Mouse (Mus musculus) hindbrain, embryonic 10.5 days (tissue): ENCODE measurements around the gene Gm38100. TPM values are rescaled to one million over a fixed set of nuclear protein-coding genes. Genes with fewer than 3 reads are reported as not detected.

Source experiments
- DNase-seq: peaks from one replicate; pipeline ENCODE4 v3.0.0-alpha.2; 2017; ENCODE audit warnings: low spot score
- H3K27ac ChIP-seq: fragments of 300-500 bp; sonication (generic); 2 replicates; pipeline ENCODE4 v1.5.1; 2016; ENCODE audit warnings: mild to moderate bottlenecking, moderate library complexity
- H3K27me3 ChIP-seq: fragments of 300-500 bp; sonication (generic); 2 replicates; pipeline ENCODE4 v1.6.1; 2016; ENCODE audit warnings: mild to moderate bottlenecking; ENCODE audit not compliant: poor library complexity, insufficient read depth, severe bottlenecking
- H3K36me3 ChIP-seq: fragments of 300-500 bp; sonication (generic); 2 replicates; pipeline ENCODE4 v1.6.1; 2016; ENCODE audit warnings: mild to moderate bottlenecking, moderate library complexity
- H3K4me1 ChIP-seq: fragments of 300-500 bp; sonication (generic); replicated peaks from 2 replicates; pipeline ENCODE4 v1.6.1; 2016; ENCODE audit warnings: mild to moderate bottlenecking
- H3K4me3 ChIP-seq: fragments of 300-500 bp; sonication (generic); 2 replicates; pipeline ENCODE4 v1.5.1; 2016; ENCODE audit warnings: mild to moderate bottlenecking, moderate library complexity
- H3K9me3 ChIP-seq: fragments of 300-500 bp; sonication (generic); 2 replicates; pipeline ENCODE4 v1.6.1; 2016; ENCODE audit warnings: mild to moderate bottlenecking, moderate library complexity
- WGBS: fragments of 180-500 bp; shearing (Covaris S2); methylation state at CpG from one replicate; pipeline ENCODE4 v1.1.7; 2016; 5-methylcytosine and 5-hydroxymethylcytosine counted together
- polyA plus RNA-seq: library from polyadenylated mRNA; unstranded; fragments of >200 nt; fragmentation: Nextera tagmentation; extraction: Ambion mirVana; gene quantifications from 2 replicates; pipeline ENCODE4 v1.2.1, GENCODE M21; 2016

Gene Gm38100
- polyA plus RNA-seq, 1 experiment from 2014 or later, result 0.18 TPM

DNA sequence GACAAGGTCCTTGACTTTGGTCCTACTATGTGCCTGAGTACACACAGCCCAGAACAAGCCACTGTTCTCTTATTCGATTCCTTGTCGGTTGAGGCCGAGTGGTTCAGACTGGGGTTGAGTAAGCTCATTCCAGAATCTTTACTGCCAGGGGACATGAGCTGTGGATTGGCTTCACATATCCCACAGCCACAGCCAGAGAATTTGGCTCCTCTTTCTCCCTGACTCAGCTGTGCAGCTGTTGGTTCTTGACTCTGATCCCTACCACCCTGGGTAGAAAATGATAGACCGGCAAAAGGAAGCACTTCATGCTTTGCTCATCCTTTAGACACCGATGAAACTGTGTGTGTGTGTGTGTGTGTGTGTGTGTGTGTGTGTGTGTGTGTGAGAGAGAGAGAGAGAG is 11.3 kb downstream of the Gm38100 start:
- Histone ChIP-seq H3K4me3 (no peak overlapping the region), H3K9me3 (no peaks in the 10 kb centered on the region), H3K4me1 (no peaks in the 10 kb centered on the region), H3K36me3 (no peaks in the 10 kb centered on the region), H3K27me3 (no peaks in the 10 kb centered on the region), H3K27ac (no peak overlapping the region)
- 94% methylated on average over 5 of the region's 5 CpGs for WGBS
- no peak for DNase-seq

- no peaks in the 10 kb centered on the region for H3K36me3 ChIP-seq
- H3K4me1 ChIP-seq, result no peaks in the 10 kb centered on the region
- no peaks in the 10 kb centered on the region for H3K27me3 ChIP-seq
- 12% methylated on average over 11 of the region's 11 CpGs for WGBS
- no peaks in the 10 kb centered on the region for H3K9me3 ChIP-seq
- peak overlapping the region; percentile 33 for H3K4me3 ChIP-seq
- no peak overlapping the region for H3K27ac ChIP-seq
- peak; percentile 65 for DNase-seq
These were observed 16.2 kb downstream of the Gm38100 start for GRCm38 (mm10) chr1:175936282-175936737.

GRCm38 (mm10) chr1:175938731-175939130 is 18.6 kb downstream of the Gm38100 start:
- WGBS, result 77% methylated on average over 3 of the region's 3 CpGs
- H3K27ac ChIP-seq, result no peak overlapping the region
- H3K4me1 ChIP-seq, result no peaks in the 10 kb centered on the region
- no peak overlapping the region for H3K4me3 ChIP-seq
- H3K36me3 ChIP-seq, result no peaks in the 10 kb centered on the region
- H3K9me3 ChIP-seq, result no peaks in the 10 kb centered on the region
- no peak for DNase-seq
- H3K27me3 ChIP-seq, result no peaks in the 10 kb centered on the region

GRCm38 (mm10) chr1:175943168-175943567 is 23.0 kb downstream of the Gm38100 start:
- Histone ChIP-seq H3K9me3 (no peaks in the 10 kb centered on the region), H3K36me3 (no peaks in the 10 kb centered on the region), H3K4me3 (no peak overlapping the region), H3K4me1 (no peaks in the 10 kb centered on the region), H3K27ac (no peak overlapping the region), H3K27me3 (no peaks in the 10 kb centered on the region)
- WGBS, result 91% methylated on average over 7 of the region's 7 CpGs
- DNase-seq, result no peak

DNA sequence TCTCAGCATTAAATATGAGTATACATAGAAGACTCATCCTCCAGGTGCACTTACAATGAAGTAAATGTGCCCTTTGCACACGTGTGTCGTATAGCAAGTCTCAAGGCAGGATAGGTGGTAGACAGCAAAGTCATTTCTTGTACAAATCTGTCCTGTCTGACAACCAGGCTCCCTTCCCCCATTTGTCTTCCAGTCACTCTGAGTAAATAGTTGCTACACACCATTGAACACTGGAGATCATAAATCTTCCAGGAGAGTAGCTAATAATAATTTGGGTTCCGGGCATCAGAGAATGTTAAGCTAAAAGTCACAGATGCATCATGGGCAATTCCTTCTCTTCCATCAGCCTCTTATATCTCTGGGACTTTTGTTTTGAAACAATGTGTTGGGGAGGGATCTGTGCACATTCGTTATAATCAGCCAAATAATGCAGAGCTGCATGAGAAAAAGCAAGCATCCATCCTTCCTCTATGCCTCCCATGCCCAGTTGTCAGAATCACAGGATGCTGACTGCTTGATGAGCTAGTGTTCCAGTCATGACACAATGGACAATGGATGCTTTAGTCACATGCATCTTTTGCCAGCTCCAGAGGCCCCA is 26.7 kb downstream of the Gm38100 start:
- Histone ChIP-seq H3K36me3 (no peaks in the 10 kb centered on the region), H3K27ac (no peak overlapping the region), H3K4me1 (no peaks in the 10 kb centered on the region), H3K27me3 (no peaks in the 10 kb centered on the region), H3K4me3 (no peak overlapping the region), H3K9me3 (no peaks in the 10 kb centered on the region)
- WGBS, result 82% methylated on average over 4 of the region's 4 CpGs
- DNase-seq, result no peak

GRCm38 (mm10) chr1:175950421-175950820 is 30.3 kb downstream of the Gm38100 start:
- H3K27ac ChIP-seq, result no peak overlapping the region
- H3K4me1 ChIP-seq, result no peaks in the 10 kb centered on the region
- no peaks in the 10 kb centered on the region for H3K36me3 ChIP-seq
- no peak for DNase-seq
- no peak overlapping the region for H3K4me3 ChIP-seq
- no peaks in the 10 kb centered on the region for H3K9me3 ChIP-seq
- no peaks in the 10 kb centered on the region for H3K27me3 ChIP-seq
- 74% methylated on average over 3 of the region's 3 CpGs for WGBS

DNA sequence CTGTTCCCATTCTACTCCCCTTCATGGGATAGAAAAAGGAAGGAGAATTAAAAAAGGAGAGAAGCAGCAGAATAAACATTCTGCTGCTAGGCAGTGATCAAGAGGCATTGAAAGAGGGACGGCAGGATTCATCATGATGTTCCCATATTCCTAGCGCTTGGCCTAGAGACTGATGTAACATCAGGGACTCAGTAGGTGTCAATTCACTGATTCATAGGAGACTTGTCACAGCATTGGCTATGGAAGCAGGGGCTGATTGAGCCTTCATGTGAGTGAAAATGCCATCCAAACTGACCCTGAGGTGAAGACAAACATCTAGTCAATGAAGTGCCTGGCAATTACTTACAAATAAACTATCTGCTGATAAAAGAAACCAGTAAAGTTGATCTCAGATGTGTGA is 30.7 kb downstream of the Gm38100 start:
- DNase-seq, result no peak
- H3K4me3 ChIP-seq, result no peak overlapping the region
- H3K36me3 ChIP-seq, result no peaks in the 10 kb centered on the region
- H3K27ac ChIP-seq, result no peak overlapping the region
- H3K4me1 ChIP-seq, result no peaks in the 10 kb centered on the region
- H3K27me3 ChIP-seq, result no peaks in the 10 kb centered on the region
- WGBS, result 88% methylated on average over 2 of the region's 2 CpGs
- no peaks in the 10 kb centered on the region for H3K9me3 ChIP-seq

GRCm38 (mm10) chr1:175961786-175962185 is 41.7 kb downstream of the Gm38100 start:
- Histone ChIP-seq H3K4me3 (no peak overlapping the region), H3K27me3 (no peaks in the 10 kb centered on the region), H3K27ac (no peak overlapping the region), H3K36me3 (no peaks in the 10 kb centered on the region), H3K4me1 (no peaks in the 10 kb centered on the region), H3K9me3 (no peaks in the 10 kb centered on the region)
- 92% methylated on average over 2 of the region's 2 CpGs for WGBS
- no peak for DNase-seq

GRCm38 (mm10) chr1:175967004-175967745 is 47.0 kb downstream of the Gm38100 start:
- H3K4me1 ChIP-seq, result no peaks in the 10 kb centered on the region
- H3K27me3 ChIP-seq, result no peaks in the 10 kb centered on the region
- no peaks in the 10 kb centered on the region for H3K9me3 ChIP-seq
- H3K36me3 ChIP-seq, result no peaks in the 10 kb centered on the region
- H3K4me3 ChIP-seq, result no peak overlapping the region
- no peak overlapping the region for H3K27ac ChIP-seq
- WGBS, result 87% methylated on average over 5 of the region's 5 CpGs
- no peak for DNase-seq

GRCm38 (mm10) chr1:175970710-175971109 is 50.6 kb downstream of the Gm38100 start:
- 81% methylated on average over 5 of the region's 5 CpGs for WGBS
- Histone ChIP-seq H3K4me1 (no peaks in the 10 kb centered on the region), H3K27me3 (no peaks in the 10 kb centered on the region), H3K27ac (no peak overlapping the region), H3K36me3 (no peaks in the 10 kb centered on the region), H3K4me3 (no peak overlapping the region), H3K9me3 (no peaks in the 10 kb centered on the region)
- no peak for DNase-seq

Other genes with a start within 250 kb of the Gm38100 start
- 14.3 and 14.7 TPM in 2 replicates for gene Opn3, start 227.6 kb upstream of the Gm38100 start, polyA plus RNA-seq
- gene Chml, start 227.4 kb upstream of the Gm38100 start, polyA plus RNA-seq, result 4.3 and 6.3 TPM in 2 replicates
- gene Wdr64, start 221.7 kb upstream of the Gm38100 start, polyA plus RNA-seq, result not detected in 2 replicates
- gene Exo1, start 39.7 kb upstream of the Gm38100 start, polyA plus RNA-seq, result 85.3 and 130 TPM in 2 replicates
- 0.63 and 0.73 TPM in 2 replicates for gene Rbm8a2, start 58.8 kb downstream of the Gm38100 start, polyA plus RNA-seq